Mouse (Mus musculus): ENCODE data around the gene Vezt.

DNA sequence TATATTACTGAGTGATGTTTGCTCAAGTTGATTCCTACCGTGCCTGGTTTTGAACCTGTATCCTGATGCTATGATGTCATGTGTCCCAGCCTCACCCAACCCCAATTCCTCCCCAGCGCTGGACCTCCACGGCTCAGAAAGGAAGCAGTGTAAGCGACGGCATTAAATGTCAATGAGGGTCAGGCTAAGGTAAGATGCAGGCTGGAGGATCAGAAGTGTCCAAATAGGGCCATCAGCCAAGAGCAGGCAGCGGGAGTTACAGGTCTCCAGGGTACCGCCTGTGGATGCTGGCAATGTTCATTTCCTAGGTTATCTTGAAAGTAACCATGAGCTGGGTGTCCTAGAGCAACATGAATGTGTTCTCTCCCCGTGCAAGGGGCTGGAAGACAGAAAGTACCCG lies 104.2 kb downstream of the Vezt start:
- TF ChIP-seq CTCF (IDR thresholded peaks at IDR 0.05; ENCODE audit: borderline replicate concordance, extremely low read depth, insufficient read depth, insufficient read length) (no peak), POLR2A (IDR thresholded peaks at IDR 0.05; ENCODE audit: borderline replicate concordance, extremely low read depth, insufficient read depth, insufficient read length, poor library complexity, severe bottlenecking) (no peak)
